Mouse (Mus musculus) myocyte (in vitro differentiated cells): ENCODE measurements around the gene Cldnd2.

Experiments used
- CEBPB ChIP-seq: IDR thresholded peaks from 2 replicates; pipeline ENCODE4 v1.6.1; 2011; ENCODE audit warnings: mild to moderate bottlenecking, moderate library complexity; ENCODE audit not compliant: poor library complexity, insufficient read depth, severe bottlenecking
- E2F4 ChIP-seq: IDR thresholded peaks from one replicate; pipeline ENCODE4 v1.6.1; 2011; ENCODE audit warnings: mild to moderate bottlenecking, control low read depth, moderate library complexity; ENCODE audit not compliant: insufficient read depth
- POLR2A ChIP-seq: IDR thresholded peaks from one replicate; pipeline ENCODE4 v1.6.1; 2011; ENCODE audit warnings: low read depth, mild to moderate bottlenecking, control low read depth, moderate library complexity; ENCODE audit not compliant: insufficient read length

- TF ChIP-seq CEBPB (no peak), POLR2A (no peak), E2F4 (no peak)
Observed at GRCm38 (mm10) chr7:43440482-43440881, at the start of gene Cldnd2.
